Mouse (Mus musculus) ZHBTc4 (cell line): ENCODE data around the gene Lyar.

Experiments used
- DNase-seq: peaks from one replicate; pipeline ENCODE4 v3.0.0-alpha.2; 2011; ENCODE audit warnings: low read depth, low spot score

Lyar gene

DNA sequence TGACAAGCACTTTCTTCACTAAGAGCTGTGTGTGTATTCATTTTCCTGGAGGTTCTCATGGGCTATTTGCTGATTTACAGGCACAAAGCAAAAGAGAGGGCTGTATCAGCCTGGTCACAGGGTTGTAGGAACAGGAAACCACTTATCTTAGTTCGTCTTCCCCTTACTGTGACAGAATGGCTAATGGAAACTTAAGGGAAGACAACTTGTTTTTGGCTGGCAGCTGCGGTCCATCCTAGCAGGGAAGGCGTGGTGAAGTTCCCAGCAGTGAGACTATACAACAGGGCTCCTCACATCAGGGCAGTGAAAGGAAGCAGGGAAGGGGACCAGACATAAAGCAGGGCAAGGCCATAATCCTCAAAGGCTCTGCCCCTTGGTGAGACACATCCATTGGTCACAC, 35.4 kb downstream of the Lyar start:
- DNase-seq = no peak

DNA sequence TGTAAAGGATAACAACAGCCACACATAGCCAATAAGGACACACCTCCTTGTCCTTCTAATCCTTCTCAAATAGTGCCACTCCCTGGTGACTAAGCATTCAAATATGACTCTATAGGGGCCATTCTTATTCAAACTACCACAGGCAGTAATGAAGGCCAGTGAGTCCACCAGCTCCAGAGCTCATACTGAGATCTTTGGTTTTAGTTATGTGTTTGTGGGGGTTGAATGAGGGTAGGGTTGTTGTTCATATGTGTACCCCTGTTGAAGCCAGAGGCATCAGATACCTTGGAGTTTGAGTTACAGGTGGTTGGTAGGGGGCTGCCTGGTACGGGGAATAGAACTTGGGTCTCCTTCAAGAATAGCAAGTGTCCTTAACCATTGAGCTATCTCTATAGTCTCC, 36.3 kb downstream of the Lyar start:
- no peak for DNase-seq

DNA sequence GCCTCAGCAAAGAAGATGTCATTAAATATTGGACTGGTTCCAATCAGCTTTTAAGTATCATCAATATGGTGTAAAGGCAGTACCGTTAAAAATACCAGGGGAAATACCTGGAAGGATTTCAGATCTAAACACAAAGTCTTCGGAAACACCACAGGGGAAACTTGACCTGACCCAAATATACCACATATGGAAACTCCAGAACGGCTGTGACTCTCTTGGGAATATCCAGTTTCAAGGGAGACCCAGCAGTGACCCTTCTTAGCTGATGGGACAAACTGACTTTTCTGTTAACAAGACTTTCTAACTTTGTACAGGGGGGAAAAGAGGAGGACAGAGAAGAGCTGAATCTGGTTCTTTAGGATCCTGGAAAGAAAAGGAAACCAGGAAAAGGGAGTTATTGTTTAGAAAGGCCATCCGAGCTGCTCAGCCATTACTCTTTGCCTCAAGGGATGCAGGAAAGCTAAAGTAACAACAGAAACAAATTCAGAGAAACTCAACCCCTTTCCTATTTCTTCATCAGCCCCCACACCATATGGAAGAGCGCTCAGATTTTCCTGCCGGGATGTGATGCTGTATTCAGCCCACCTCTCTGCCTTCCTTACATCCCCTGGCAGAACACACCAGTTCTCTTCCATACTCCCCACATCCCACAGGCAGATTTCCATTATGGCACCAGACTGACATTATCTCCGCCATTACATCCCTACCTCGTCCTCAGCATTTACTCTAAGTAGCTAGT, 37.9 kb downstream of the Lyar start:
- no peak for DNase-seq

DNA sequence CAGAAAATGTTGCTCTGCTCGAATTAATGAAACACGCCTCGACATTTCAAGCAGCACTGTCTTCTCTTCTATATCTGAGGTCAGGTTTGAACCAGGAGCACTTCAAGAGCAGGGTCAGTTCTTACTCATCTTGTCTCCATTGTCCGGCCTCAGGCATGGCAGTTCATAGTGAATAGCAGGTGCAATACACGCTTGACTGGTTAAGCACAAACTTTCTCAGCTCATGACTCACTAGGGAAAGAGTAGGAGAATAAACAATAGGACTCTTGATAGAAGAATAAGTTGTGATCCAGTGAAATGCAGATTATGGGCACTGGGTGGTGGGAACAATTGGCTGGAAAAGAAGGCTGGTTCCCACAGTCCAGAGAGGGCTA, 38.5 kb downstream of the Lyar start:
- no peak for DNase-seq

DNA sequence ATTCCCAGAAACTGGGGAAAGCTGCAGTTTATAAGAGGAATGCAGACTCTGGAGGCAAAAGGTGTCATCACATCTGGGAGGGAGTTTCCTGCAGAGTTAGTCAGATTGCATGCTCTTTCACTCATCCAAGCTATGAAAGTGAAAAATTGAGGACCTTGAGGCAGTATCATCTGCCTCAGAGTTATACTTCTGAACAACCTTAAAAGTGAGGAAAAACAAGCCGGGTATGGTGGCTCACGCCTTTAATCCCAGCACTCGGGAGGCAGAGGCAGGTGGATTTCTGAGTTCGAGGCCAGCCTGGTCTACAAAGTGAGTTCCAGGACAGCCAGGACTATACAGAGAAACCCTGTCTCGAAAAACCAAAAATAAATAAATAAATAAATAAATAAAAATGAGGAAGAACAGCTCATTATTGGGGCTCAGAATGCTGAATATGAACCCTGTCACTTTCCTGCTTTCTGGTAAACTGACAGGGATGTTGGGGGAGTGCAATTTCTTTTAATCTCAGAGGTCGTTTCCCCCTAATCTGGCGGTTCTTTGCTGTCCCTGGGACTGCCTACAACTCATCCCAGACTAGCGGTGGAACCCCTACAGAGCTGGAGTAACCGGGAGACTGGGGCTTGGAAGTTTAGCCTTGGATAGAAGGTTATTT, 39.3 kb downstream of the Lyar start:
- no peak for DNase-seq

DNA sequence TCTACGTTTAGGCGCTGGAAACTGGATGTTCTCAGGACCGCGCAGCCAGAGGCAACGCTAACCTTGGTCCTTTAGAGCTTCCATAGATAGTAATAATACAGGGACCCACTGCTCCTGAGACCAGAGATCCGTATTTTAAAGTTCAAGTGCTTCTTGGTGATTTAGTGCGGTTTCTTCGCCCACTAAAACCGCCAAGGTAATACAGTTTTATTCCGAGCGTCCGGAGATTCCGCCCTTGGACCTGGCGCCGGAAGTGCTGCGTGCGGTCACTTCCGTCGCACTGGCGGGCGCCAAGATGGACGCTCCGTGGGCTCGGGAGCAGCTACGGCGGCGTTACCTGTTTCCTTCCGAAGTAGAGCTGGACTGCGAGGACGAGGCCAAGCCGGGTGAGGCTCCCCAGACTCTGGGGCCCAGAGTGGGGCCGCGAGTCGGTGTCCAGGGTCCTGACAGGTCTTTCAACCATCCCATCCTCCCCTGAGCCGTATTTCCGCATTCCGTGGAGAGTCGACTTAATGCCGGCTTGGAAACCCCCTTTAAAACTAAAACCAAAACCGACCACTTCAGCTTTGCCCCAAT, 39.9 kb downstream of the Lyar start, which contains the start of gene Tmem128:
TSS of gene Tmem128 (plus strand) at position 79 of the 576 bp plus-strand sequence.
- DNase-seq = peak; percentile 67

DNA sequence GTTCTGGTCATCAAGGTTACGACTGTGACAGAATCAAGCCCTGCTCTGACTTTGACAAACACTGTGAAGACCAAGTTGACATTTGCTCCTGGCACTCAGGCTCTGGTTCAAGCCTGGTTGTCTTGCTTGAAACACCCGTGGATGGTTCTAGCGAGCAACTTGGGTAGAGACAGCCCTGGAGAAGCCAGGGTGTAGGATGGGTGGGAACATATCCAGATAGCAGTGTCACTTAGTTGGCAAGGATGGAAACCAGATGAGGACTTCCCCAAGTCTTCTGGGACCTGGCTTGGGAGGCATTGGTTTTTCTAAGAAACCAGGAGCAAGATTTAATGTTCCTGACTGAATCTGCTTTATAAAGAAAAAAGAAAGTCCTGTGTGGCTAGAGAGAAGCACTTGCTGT, 50.7 kb downstream of the Lyar start:
- DNase-seq = no peak

DNA sequence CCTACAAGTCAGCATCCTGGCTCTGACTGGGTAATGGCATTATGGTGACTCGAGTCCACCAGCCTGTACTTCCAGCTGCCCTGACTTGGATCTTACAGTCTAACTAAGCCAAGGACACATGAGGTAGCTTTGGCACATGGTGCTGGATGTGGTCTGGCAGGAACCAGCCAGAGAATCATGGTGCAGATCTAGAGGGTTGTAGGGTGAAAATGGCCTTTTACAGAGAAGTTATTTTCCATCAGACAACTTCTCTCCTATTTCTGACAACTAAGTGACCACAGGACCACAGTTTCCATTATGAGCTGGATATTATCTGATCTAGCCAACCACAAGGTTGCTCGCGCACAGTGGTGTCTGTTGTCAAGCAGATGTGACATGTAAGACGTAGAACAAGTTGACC, 53.6 kb downstream of the Lyar start:
- no peak for DNase-seq

DNA sequence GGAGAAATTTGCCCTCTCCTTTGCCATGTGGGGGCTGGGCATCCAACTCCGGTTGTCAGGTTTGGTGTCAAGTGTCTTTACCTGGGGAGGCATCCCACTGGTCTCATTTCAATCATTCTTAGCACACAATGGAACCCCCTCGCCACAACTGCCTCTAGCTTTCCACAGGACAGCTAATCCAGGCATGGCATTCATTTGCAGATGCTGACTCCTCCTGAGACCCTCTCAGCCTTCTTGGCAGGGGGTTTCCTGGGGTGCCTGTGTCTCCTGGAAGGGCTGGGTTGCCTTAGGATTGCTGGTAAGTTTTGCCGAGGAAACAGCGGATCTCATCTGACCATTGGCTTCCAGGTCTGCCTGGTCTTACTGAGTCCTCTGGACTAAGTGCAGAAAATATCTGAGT, 55.5 kb downstream of the Lyar start, which contains the start of gene Otop1:
TSS of gene Otop1 (plus strand) at position 202 of the 400 bp plus-strand sequence.
- peak; percentile 33 for DNase-seq

DNA sequence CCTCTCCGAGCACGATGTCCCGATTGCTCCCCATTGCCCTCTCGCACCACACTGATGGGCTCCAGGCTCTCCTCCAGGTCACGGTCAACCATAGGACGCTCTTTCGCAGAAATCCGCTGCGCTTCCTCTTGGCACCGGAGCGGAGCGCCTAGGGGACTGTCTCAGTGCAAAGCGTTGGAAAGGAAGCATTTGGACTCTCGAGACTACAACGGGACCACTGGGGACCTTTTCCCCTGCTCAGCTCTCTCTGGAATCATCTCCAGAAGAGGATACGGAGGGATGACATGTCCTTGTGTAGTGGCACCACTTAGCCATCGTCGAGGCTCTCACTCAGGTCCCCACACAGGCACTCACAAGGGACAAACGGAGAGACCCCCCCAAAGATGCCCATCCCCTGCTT, 56.2 kb downstream of the Lyar start:
- DNase-seq = peak; percentile 26

DNA sequence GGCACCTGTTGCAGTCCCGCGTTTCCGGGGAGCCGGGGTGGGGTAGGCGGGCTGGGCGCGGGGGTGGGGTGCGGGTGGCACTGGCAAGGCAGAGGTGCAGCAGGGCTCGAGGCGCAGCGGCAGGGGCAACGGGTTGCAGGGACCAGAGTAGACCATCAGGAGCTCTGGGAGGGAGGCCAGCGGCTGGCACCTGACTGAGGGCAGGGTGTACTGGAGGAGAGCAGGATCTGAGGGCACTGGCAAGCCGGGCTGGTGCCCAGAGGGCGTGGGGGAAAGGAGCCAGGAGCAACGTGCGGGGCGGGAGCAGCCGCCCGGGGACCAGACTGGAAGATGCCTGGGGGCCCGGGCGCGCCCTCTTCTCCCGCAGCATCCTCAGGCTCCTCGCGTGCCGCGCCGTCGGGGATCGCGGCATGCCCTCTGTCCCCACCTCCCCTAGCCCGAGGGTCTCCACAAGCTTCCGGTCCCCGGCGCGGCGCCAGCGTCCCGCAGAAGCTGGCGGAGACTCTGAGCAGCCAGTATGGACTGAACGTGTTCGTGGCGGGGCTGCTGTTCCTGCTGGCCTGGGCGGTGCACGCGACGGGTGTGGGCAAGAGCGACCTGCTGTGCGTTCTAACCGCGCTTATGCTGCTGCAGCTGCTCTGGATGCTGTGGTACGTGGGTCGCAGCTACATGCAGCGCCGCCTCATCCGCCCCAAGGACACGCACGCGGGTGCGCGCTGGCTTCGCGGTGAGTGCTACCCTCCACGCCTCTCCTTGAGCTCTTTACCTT, 57.0 kb downstream of the Lyar start:
- peak; percentile 51 for DNase-seq

DNA sequence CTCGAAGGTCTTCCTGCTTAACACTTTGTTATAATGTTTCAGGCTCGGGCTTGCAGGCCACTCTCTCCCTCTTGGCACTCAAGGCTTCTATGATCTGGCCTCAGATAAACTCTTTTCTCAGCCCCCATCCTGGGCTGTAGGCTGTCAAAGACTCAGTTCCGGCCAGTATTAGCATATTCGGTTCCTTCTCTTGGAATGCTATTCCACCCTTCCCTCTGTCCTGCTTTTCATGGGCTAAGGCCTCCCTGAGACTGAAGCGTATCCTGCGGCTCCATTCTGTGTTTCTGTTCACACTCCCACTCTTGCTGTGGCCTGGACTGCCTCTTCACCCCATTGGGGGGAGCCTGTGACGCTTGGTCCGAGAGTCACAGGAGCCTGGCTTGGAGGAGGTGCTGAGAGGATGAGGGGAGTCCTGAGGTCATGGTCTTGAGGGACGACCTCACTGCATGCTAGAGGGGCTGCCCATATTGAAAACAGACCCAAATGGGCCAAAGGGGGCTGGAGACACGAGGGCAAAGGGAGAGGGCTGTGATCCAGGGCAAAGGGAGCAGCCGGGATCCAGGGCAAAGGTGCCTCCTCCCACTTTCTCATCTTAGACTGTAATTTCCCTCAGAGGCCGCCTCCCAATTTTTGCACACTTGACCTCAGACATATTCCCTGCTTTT, 57.8 kb downstream of the Lyar start:
- peak; percentile 34 for DNase-seq

DNA sequence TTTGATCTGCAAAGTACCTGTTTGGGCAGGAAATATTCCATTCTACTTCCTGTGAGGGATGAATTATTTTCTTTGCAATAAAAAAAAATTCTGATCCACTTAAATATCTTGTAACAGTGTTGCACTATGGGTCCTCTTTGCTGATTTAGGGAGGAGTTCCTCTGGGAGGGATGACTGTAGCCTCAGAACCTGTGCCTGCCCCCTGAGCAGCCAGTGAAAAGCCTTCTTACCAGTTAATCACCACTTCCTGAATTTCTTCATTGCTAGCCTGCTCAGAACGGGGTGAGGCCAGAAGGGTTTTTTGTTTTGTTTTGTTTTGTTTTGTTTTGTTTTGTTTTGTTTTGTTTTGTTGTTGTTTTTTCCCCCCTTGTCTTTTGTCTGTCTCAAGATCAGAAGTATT, 59.8 kb downstream of the Lyar start:
- no peak for DNase-seq
